Mouse (Mus musculus) adipose tissue, adult 10 weeks (tissue): ENCODE results near the gene Cfap69. TPM values are rescaled to one million over a fixed set of nuclear protein-coding genes. Genes with fewer than 3 reads are reported as not detected.

ENCODE experiments used
- polyA plus RNA-seq: library from polyadenylated mRNA; stranded (reverse); fragments of 350-450 nt; fragmentation: Illumina TruSeq; extraction: RNeasy Lipid Tissue Mini Kit (QIAGEN cat#74804); gene quantifications from one replicate; pipeline ENCODE4 v1.2.3, GENCODE M21; 2014; ENCODE audit warnings: low read depth, low replicate concordance

Cfap69 gene
- 7.9 TPM for polyA plus RNA-seq

DNA sequence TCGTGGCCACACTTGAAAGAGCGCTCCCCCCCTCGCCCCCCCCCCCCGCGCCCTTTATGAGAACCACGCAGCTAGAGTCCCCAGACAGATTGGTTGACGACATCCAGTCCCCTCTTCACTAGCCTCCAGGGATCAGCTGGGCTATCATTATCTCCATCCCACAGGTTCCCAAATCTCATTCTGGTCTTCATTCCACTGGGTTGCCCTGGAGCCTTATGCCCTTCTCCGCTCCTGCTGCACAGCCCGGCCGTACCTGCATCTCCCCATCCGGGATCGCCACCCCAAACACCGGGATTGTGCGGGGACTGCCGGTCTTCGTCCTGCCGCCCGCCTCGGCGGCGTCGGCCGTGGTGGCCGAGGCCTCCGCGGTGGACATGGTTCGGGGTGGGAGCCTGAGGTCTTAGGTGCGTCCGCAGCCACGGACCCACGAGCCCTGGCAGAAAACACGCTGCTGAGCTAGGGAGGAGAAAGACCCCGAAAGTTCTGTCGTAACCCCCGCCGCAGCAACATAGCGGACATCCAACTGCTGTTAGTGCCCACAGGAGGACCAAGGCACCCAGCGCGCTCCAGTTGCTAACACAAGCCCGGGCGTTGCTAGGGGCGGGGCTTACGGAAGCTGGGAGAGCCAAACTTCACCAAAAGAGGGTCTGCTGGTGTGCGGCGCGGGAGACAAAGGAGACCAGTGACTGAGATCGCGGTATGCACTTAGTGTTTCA lies at the start of gene Cfap69:
Gene Cfap69, minus strand, starts transcription at position 585 of the 716 bp plus-strand sequence.

DNA sequence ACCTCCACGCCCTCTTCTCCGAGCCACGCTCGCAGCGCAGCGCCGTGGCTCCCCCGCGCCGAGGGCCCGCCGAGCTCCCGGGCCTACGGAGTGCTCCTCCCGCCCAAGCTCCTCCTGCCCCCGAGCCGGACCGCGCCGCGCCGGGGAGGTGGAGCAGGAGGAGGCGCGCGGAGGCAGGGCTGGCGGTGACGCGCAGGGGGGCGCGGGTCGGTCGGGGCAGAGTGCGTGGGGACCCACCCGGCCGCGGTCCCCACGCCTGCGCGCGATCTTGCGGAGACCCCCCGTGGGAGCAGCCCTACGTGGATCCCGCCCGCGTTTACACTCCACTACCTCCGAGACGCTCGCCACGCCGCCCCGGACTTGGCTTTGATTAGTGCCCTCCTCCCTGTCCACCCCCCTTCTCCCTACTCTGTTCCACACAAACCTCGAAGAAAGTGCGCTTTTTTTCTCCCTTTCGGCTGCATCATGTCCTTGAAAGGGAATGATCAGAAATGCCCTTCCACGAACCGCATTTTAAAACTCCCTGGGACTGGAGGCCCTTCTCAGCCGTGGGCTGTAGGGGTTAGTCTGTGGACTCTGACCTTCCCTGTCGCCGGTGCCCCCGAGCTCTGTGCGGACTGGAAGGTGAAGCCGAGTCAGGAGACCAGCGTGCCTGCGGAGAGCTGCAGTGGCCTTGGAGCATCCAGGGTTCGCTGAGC lies 30.1 kb upstream of the Cfap69 start, which contains the start of gene Steap2:
Gene Steap2, minus strand, starts transcription at position 623 of the 698 bp plus-strand sequence.

DNA sequence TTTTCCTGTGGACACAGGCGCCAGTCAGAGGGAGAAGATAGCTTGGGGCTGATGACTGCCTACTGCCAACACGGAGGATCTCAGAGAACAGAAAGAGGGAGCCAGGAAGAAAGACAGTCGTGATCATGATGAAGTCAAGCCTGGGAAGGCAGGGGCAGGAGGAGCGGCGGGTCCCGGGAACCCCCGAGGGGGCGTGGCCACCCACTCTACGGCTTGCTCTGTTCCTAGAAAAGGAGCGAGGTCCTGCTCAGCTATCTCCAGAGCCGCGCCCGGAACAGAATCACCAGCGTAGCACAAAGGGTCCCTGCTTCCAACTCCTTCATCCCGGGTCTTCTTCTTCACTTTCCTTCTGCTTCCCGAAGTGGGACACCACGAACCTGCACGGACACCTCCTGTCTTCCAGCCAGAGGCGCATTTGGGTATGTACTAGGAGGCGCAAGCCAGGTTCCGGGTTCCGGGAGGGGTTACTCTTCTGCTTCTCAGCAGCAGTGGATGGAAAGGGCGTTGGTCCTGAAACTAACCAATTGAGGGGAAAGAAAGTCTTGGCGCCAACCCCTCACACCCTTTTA lies 90.2 kb downstream of the Cfap69 start, which contains the start of gene Gm8773:
Gene Gm8773, plus strand, starts transcription at position 51 of the 569 bp plus-strand sequence.

DNA sequence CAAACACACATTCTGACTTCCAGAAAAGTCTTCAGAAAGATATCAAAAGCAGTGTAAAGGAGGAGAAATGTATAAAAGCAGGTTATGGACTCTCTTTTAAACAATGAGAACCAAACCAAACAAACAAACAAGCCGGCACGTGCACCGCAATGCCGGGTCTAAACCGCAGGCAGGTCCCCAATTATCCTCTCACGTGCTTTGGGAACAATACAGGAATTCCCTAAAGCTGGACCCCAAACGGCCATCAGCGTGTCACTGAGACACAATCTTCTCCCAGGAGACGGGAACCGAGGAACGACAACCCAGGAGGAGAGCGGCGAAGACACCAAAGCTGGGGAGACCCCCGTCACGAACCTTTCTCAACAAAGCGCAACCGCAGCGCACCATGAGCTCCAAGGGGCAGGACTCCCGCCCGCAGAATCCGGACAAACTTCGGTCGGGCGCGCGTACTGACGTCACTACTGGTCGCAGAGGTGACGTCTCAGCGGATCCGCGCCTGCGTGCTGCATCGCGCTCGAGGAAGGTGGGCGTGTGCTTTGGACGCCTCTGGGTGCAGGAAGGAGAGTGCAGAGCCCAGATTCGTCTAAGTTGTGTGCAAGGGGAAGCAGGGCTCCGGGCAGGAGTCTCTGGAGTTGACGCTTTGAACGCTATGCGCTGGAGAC lies 104.8 kb downstream of the Cfap69 start, which contains the start of gene Gtpbp10:
Gene Gtpbp10, minus strand, starts transcription at position 460 of the 662 bp plus-strand sequence.

Other genes with a start within 250 kb of the Cfap69 start
- 11.4 TPM for gene Cdk14, start 243.9 kb downstream of the Cfap69 start, polyA plus RNA-seq
- 4.3 TPM for gene 1700015F17Rik, start 185.1 kb downstream of the Cfap69 start, polyA plus RNA-seq
- 23.5 TPM for gene Cldn12, start 149.3 kb downstream of the Cfap69 start, polyA plus RNA-seq
- gene Gtpbp10, start 104.7 kb downstream of the Cfap69 start, polyA plus RNA-seq: 13.0 TPM
- not detected for gene Gm8773, start 90.4 kb downstream of the Cfap69 start, polyA plus RNA-seq
- 5.7 TPM for gene Steap2, start 30.3 kb upstream of the Cfap69 start, polyA plus RNA-seq
- gene Steap1, start 85.1 kb upstream of the Cfap69 start, polyA plus RNA-seq: 1.7 TPM